Mouse (Mus musculus): ENCODE data around the gene Chrne.

GRCm38 (mm10) chr11:70578962-70579361 lies 40.1 kb downstream of the Chrne start:
- TF ChIP-seq CTCF (conservative IDR thresholded peaks at IDR 0.05; ENCODE audit: low read length), result no peak
- no peak for TF ChIP-seq POU5F1 (IDR thresholded peaks at IDR 0.05; ENCODE audit: borderline replicate concordance, low read length)
- no peak for TF ChIP-seq NANOG (IDR thresholded peaks at IDR 0.05; ENCODE audit: borderline replicate concordance, low read length)

Data from E14TG2a.4 (cell line).